Mouse (Mus musculus) mesoderm, embryonic 11.5 days (tissue): ENCODE measurements around the gene Lpo.
A peak's percentile ranks its signal among the peaks of the same experiment; 100 is the strongest.

Source experiments
- DNase-seq: peaks from one replicate; pipeline ENCODE4 v3.0.0-alpha.2; 2012; ENCODE audit warnings: low read depth, low spot score

Lpo gene

DNA sequence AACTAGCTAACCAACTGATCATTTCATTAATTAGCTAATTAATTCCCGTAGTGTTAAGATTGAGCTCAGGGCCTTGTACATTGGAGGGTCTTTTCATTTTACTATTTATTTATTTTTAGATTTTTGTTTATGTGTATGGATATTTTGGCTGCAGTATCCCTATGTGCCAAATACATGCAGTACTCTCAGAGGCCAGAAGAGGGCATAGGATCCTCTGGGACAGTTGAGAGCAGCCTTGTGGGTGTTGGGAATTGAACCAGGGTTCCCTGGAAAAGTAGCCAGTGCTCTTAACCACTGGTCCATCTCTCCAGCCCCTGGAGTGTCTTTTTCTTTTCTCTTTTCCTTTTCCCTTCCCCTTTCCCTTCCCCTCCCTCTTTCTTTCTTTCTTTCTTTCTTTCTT, 22.6 kb downstream of the Lpo start:
- peak; percentile 22 for DNase-seq

DNA sequence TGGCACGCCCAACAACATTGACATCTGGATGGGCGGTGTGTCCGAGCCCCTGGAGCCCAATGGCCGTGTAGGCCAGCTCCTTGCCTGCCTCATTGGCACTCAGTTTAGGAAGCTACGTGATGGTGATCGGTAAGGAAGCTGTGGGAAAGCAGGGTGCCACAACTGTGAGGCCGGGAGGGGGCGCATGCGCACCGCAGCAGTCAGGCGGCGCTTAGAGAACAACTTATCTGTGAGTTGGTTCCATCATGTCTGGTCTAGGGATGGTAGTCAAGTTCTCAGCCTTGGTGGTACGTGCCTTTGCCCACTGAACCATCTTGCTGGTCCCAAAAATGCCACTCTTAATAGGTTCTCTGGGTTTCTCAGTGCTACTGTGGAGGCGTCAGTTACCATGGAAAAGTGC, 25.5 kb downstream of the Lpo start:
- DNase-seq: no peak

DNA sequence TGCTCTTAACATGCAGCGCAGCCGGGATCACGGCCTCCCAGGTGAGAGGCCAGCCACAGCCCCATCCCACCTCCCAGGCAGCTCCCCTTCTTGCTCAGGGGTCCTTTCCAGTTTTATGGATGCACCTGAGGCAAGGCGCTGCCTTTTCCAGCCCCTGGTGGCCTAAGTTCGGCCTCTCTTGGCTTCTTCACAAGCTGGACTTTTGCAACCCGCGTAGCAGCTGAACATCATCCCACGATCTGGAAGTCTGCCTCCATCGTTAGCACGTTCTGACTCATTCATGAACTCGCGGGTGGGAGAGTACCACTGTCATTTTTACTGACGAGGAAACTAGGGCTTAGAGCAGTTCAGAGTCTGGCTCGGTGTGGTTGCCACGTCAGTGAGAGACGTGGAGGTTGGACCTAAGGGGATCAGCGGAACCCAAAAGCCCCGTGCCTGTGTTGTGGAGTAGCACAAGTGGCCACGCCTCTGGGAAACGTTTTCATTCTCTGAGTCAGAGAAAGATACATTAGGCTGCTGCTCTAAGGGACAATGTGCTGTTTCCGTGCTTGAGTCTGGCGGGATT, 26.3 kb downstream of the Lpo start:
- no peak for DNase-seq

DNA sequence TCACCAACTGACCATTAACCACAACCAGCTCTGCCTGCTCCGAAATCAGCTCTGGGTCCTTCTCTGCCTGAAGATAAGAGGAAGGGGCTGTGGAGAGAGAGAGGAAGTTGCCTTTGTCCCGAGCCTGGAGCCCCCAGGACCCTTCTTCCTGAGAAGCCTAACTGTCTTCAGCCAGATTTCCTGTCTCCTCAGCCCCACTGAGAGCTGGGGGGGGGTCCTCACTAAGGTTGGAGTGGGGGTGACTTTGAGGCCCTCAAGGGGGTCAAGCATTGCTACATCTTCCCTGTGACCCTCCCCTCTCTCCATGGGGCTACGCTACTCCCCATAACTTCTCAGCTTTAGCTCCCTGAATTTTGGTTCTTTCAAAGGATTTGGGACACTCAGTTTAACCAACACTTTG, 34.6 kb downstream of the Lpo start, which contains the start of gene Mpo:
TSS of gene Mpo (plus strand) at position 122 of the 400 bp plus-strand sequence.
- DNase-seq: no peak

DNA sequence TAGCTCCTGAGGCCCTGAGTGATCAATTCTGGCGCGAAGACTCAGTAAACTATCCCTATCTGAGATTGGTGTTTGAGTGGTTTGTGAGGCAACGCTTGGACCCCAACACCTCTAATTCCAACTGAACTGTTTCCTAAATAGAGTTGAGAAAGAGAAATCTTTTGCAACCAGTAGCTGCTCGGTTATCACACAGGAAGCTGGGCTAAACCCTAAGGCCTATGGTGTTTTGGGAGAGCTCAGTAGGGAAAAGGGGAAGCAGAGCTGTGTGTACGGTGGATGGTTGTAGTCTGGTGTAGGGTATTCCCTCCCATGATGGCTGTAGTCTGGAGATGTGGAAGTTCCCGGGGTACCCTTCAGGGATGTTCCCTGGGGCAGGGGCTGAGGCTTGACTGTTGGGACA, 38.0 kb downstream of the Lpo start:
- no peak for DNase-seq

DNA sequence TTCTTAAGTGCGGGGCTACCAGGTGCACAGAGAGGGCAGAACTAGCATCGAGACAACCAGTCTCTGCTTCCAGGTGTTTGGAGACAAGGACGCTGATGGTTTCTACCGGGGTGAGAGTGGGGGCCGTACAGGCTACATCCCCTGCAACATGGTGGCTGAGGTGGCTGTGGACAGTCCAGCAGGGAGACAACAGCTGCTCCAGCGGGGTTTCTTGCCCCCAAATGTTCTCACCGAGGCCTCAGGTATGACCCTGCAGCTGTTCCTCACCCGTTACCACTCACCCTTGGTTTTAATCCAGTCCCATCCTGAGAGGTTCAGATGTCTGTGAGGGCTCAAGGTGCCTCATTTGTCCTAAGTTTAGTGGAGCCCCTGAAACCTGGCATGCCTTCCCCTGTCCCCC, 48.0 kb downstream of the Lpo start:
- no peak for DNase-seq

DNA sequence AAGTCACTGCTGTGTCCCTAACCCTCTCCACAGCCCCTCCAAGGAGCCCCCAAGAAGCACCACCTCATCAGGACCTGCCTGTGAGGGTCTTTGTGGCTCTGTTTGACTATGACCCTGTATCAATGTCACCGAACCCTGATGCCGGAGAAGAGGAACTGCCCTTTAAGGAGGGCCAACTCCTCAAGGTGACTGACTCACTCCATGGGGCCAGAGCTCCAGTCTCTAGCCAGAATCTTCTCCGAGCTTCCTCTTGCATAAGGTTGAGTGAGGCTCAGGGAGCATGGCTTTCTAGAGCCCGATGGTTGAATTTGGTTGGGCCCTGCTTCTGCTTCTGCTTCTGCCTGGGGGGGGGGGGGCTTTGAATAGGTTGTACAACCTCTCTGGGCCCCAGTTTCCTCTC, 48.7 kb downstream of the Lpo start:
- DNase-seq: no peak

DNA sequence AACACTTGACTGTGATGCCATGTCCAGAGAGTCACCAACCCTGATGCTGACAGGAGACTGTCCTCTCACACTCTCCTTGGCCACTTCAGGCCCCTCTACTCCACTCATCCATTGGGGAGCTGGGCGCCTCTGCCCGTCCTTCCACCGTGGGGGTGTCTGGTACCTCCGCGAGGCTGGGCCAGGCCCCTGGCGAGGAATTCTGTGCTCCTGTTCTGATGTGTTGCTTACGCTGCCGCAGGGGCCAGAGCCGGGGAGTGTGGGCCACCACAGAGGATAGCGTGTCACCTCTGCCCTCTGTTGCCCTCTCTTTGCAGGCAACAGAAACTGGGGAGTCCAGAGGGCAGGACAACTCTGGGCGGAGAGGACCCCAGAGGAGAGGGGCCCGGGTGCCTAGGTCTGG, 49.2 kb downstream of the Lpo start:
- no peak for DNase-seq

DNA sequence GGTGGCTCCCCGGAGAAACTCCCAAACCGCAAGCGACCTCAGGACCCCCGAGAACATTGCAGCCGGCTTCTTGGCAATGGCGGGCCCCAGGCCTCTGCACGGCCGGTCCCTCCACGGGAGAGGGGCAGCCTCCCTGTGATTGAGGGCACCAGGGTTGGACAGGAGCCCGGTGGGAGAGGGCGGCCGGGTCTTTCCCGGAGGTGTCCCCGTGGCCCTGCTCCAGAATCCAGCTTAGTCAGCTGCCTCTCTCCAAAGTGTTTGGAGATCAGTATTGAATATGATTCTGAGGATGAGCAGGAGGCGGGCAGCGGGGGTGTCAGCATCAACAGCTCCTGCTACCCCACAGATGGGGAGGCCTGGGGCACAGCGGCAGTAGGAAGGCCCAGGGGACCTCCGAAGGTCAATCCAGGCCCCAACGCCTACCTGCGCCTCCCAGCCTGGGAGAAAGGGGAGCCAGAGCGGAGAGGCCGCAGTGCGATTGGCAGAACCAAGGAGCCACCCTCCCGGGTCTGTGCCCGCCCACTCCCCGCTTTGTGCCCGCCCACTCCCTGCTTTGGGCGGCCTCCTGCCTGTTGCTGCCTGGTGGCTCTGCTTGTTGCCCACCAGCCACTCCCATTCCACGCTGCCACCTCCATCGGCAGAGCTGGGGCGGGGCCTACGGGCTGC, 49.9 kb downstream of the Lpo start:
- peak; percentile 77 for DNase-seq

DNA sequence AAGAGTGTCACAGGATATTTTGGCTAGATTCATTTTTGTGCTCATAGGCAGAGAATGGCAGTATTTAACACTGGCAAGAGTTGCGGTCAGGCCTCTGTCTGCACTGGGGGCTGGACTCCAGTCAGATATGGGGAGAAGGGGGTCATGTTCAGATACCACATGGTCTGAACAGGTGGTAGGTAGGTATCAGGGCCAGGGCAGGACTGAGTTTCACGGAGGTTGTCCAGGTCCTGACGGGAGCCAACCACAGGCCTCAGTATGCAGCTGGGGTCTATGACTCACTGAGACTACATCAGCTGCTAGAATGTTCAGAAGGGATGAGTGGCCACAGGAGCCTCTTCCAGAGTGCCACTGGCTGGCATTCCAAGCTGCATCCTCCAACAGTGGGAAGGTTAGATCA, 55.7 kb downstream of the Lpo start:
- DNase-seq: no peak

DNA sequence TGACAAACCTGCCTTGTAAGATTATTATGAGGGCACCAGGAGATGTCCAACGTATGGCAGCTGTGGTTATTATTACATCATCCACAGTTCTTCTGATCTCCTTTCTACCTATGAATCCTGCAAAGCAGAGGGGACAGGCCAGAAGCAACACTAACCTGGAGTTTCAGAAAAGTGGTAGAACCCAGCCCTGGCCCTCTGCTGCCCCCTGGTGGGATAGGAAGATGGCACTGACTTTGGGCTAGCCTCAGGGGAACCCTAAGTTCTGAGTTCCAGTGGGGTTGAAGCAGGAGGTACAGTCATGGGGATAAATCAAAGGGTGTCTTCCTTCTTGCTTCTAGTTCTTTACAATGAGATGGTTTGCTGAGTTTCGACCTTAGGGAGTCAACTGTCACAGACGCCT, 57.1 kb downstream of the Lpo start:
- peak; percentile 59 for DNase-seq

DNA sequence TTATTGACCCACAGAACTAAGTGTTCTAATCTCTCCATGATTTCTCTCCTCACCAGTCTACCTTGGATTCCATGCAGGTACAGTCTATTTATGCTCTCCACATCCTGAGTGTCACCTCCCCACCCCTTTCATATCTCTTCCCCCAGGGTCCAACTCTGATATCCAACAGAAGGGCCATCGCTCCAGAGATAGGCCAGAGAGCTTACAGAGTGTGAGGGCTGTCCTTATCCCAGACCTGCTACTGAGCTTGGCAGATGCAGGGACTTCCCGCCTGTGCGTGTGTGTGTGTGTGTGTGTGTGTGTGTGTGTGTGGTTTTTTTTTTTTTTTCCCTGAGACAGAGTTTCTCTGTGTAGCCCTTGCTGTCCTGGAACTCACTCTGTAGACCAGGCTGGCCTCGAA, 59.3 kb downstream of the Lpo start:
- DNase-seq: no peak

DNA sequence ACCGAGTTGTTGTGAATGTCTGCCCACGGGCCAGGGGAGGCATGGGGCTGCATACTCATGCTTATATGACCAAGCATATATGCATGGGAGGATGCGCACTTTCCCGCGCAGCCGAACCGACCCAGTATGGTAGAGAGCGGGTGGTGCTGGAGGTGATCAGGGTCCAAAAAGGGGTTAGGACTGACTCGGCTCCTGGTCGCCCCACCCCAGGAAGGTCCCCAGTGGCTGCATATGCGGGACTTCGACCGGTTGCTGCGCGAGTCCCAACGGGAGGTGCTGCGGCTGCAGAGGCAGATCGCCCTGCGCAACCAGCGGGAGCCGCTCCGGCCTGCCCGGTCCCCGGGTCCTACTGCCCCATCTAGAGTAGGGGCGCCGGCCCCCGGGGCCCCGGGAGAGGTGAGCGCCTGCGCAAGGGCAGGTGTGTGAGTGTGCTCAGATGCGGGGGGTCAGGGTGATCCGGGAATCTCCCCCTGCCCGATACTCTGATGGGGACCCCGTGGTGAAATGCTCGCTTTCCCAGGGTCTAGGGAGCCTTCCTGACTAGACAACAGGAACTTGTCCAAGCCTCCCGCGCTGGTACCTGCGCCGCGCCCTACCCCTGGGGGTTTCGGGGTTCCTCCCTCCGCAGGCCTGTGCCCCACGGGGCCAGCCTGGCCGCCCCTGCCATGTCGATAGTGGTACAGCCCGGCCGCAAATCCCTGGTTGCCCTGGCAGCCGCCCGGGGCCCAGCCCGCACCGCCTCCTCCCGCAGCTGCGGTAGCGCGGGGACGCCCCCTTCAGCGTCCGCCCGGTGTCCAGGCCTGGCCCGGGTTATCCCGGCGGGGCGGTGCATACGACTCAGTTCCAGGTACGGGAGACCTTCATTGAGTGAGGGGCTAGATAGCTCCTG, 63.9 kb downstream of the Lpo start:
- peak; percentile 32 for DNase-seq

DNA sequence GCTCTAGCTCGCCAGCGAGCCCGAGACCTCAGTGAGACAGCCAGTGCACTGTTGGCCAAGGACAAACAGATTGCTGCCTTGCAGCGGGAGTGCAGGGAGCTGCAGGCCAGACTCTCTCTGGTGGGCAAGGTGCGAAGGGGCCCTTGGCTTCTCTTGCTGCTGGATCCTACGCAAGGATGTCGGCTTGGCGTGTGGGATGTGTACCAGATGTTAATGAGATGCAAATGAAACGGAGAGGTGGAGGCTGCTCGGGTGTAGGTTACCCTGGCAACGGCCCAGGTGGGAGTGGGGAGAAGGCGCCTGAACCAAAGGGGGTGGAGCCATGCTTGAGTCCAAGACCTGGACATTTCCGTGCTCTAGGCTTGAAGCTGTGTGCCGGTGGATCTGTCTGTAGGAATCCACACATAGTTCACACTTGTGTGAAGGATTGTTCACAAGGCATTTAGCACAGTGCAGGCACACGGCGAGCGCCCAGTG, 64.5 kb downstream of the Lpo start:
- DNase-seq: peak; percentile 44

DNA sequence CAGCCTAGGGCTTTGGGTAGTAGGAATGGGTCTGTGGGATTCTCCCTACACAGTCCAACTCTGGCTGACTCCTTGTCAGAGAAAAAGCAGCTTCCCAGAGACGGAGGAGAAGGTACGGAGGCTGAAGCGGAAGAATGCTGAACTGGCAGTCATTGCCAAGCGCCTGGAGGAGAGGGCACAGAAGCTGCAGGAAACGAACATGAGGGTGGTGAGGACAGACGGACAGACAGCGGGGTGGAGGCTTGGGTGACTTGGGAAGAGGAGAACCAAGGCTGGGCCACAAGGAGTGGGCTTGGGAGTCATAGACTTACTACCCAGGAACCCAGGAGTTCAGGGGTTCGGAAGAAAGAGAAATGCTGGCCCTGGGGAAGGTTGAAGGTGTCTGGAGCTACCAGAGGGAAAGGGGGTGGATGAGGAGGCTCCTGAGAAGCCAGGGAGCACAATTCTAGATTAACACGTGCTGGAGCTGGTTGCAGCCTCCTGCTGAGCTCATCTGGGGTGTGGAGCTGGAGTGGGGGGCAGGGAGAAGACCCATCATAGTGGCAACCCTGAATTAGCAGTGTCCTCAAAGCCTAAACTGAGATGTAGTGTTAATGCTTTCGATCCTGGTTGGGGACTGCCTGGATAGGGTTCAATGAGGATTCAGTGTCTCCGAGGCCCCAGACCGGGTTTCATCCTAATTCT, 65.2 kb downstream of the Lpo start:
- DNase-seq: no peak

DNA sequence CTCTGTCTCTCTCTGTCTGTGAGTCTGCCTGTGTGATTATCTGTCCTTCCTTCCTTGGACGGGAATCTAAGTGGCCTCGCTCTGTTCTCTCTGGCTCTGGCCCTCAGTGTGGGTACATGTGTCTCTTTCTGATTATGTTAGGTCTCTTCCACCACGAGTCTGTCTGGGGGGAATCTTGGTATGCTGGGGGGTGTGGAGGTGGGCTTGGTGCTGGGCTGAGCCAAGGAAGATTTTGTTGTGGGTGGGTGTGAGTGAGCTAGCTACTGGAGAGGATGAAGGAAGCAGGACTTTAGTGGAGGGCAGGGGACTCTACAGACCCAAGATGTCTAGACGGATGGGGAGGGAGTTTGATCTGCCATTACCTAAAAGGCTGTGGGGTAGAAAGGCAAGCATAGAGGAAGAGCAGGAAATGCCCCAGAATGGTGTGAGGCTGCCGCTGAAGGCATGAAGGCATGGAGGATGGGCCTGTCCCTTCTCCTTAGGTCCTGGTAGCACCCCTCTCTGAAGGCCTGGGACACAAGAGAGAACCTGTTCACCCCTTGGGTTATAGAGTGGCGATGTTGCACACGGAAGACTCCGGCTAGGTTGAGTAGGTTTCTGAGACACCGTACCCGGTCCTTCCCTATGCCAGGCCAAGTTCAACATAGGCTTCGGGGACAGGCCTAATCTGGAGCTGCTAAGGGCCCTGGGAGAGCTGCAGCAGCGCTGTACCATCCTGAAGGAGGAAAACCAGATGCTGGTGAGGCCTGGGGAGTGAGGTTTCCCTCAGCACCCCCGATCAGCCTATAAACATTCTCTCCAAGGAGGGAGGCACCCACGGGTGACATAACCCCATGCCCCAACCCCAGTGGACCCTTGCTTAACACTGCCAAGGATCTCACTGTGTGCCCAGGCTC, 66.0 kb downstream of the Lpo start:
- DNase-seq: no peak

DNA sequence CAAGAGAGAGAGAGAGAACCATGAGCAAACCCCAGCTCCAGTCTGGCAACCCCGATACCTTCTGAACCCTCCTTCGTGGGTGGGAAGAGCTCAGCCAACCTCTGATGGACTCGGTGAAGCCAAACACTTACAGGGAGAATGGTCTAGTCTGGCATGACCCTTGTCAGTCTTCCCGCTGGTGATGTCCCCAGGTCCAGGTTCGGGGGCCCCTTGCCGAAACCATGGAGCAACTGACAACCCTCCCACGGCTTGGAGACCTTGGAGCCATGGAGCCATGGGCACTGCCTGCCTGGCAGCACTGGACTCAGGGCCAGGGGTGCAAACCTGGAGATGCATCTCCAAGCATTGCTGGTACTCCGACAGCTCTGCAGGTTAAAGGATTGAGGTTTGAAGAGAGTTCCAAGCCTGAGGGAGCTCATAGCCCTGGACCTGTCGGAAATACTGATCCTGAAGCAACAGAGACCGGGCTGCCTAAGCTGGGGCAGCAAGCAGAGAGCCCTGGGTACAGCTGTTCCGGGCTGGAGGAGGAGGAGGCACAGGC, 66.8 kb downstream of the Lpo start:
- no peak for DNase-seq

DNA sequence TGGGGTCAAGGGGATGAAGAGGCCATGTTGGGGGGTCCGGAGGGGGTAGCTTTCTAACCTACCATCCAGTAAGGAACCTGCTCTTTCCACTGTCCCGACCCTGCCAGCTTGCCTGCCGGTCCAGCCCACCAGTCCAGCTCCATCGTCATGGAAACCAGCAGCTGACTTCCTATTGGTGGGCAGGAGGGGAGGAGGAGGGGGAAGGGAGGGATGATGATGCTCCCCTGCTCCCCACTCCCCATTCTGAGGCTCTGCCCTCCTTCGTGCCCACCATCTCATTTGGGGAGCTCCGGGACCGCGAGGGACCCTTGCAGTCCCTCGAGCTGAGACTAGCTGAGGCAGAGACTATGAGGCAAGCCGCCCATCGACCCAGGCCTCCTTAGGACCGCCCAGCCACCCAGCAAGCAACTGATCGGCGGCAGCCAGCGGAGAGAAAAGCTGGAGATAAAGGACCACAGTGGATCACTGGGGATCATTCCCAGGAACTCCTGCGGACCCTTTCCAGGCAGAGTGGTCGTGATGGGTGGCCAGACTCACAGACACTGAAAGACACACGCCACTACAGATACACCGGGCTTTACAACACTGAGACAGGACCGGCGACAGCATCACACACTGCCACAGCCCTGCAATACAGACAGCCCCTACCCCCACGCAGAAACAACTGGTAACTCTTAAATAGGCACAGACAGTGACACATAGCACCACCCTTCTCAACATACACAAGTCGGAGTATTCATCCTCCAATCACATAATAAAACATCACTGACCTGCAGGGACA, 67.6 kb downstream of the Lpo start, which contains the start of gene Tspoap1:
TSS of gene Tspoap1 (plus strand) at position 241 of the 781 bp plus-strand sequence.
- DNase-seq: peak; percentile 42

DNA sequence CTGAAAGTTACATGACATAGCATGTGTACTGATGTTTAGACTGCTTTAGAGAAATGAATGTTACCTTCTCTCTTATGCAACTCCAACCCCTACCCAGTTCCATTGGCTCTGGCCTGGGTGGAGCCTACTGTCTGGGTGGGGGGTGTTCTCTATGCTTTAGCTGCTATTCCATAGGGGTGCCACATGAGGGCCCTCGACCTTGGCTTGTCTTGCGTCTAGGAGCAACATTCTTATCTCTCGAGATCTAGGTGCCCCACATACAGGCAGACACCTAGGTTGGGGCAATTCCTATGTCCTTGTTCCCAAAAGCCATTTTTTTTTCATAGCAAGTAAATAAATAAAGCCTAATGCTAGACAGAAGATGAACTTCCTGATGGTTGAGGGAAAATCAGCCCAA, 68.5 kb downstream of the Lpo start:
- DNase-seq: no peak
